Mouse (Mus musculus) liver, embryonic 16.5 days (tissue): Measurements from ENCODE around the gene Slc16a10. TPM values are rescaled to one million over a fixed set of nuclear protein-coding genes. Genes with fewer than 3 reads are reported as not detected.
A peak's percentile ranks its signal among the peaks of the same experiment; 100 is the strongest.

Experiments
- ATAC-seq: fragments of 200-750 bp; cut with Nextera tagmentation; 2 replicates; pipeline ENCODE4 v1.8.0; 2017; ENCODE audit warnings: low read depth, mild to moderate bottlenecking, moderate number of reproducible peaks, moderate library complexity
- H3K27ac ChIP-seq: fragments of 300-500 bp; sonication (generic); 2 replicates; pipeline ENCODE4 v1.5.1; 2014; ENCODE audit warnings: mild to moderate bottlenecking, low read length
- H3K27me3 ChIP-seq: fragments of 300-500 bp; sonication (generic); 2 replicates; pipeline ENCODE4 v1.6.1; 2014; ENCODE audit warnings: low read depth, low read length, mixed read lengths; ENCODE audit not compliant: control insufficient read depth, insufficient read depth
- H3K36me3 ChIP-seq: fragments of 300-500 bp; sonication (generic); 2 replicates; pipeline ENCODE4 v1.6.1; 2014; ENCODE audit warnings: mild to moderate bottlenecking; ENCODE audit not compliant: control insufficient read depth, insufficient read depth
- H3K4me1 ChIP-seq: fragments of 300-500 bp; sonication (generic); 2 replicates; pipeline ENCODE4 v1.6.1; 2014; ENCODE audit warnings: low read depth, low read length, mixed read lengths; ENCODE audit not compliant: control insufficient read depth
- H3K4me2 ChIP-seq: fragments of 300-500 bp; sonication (generic); 2 replicates; pipeline ENCODE4 v1.6.1; 2014; ENCODE audit warnings: low read depth, low read length, mixed read lengths
- H3K4me3 ChIP-seq: fragments of 300-500 bp; sonication (generic); 2 replicates; pipeline ENCODE4 v1.5.1; 2014; ENCODE audit warnings: low read depth, mild to moderate bottlenecking, low read length
- H3K9ac ChIP-seq: fragments of 300-500 bp; sonication (generic); 2 replicates; pipeline ENCODE4 v1.6.1; 2014; ENCODE audit warnings: low read depth, low read length
- H3K9me3 ChIP-seq: fragments of 300-500 bp; sonication (generic); replicated peaks from 2 replicates; pipeline ENCODE4 v1.6.1; 2016; ENCODE audit warnings: low read length; ENCODE audit not compliant: control insufficient read depth
- WGBS: fragments of 180-500 bp; shearing (Covaris S2); extraction: QIAGEN DNeasy Blood & Tissue Kit; methylation state at CpG from one replicate; pipeline ENCODE4 v1.1.7; 2014; ENCODE audit not compliant: insufficient replicate concordance; 5-methylcytosine and 5-hydroxymethylcytosine counted together
- polyA plus RNA-seq: library from polyadenylated mRNA; unstranded; fragments of >200 nt; fragmentation: Nextera tagmentation; extraction: Ambion mirVana; gene quantifications from 2 replicates; pipeline ENCODE4 v1.2.1, GENCODE M21; 2015

The Slc16a10 gene
- polyA plus RNA-seq, 1 experiment from 2014 or later: 75.2 TPM

- no peaks in the 10 kb centered on the region for H3K27me3 ChIP-seq
- H3K36me3 ChIP-seq: no peaks in the 10 kb centered on the region
- no peak for ATAC-seq
- no peak overlapping the region for H3K9ac ChIP-seq
- H3K27ac ChIP-seq: no peak overlapping the region
- no peak overlapping the region for H3K4me2 ChIP-seq
- no peak overlapping the region for H3K4me3 ChIP-seq
- no peaks in the 10 kb centered on the region for H3K4me1 ChIP-seq
- 72% methylated on average over 2 of the region's 2 CpGs for WGBS
- H3K9me3 ChIP-seq: no peaks in the 10 kb centered on the region
These were observed 141.3 kb downstream of the Slc16a10 start for GRCm38 (mm10) chr10:40000746-40001145.

DNA sequence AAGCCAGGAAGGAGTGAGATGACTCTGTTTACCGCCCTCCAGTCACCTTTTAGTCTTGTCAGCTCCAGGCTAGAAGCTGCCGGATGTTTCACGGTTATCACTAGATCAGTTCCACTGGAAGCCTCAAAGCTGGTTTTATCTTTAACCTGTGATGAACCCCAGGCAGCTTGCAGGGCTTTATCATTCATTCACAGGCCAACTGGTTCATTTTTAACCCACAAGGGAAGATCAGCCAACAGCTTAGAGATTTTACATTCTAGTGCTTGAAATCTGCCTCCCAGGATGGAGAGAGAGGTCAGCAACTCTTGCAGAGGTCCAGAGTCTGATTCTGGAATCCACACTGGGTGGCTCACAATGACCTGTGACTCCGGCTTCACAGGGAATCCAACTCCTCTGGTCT is 150.9 kb downstream of the Slc16a10 start:
- H3K9ac ChIP-seq: no peak overlapping the region
- no peaks in the 10 kb centered on the region for H3K9me3 ChIP-seq
- ATAC-seq: peak; percentile 70
- 18% methylated on average over 4 of the region's 4 CpGs for WGBS
- peaks cover 7% of the 10 kb centered on the region for H3K4me1 ChIP-seq
- no peak overlapping the region for H3K4me2 ChIP-seq
- peak overlapping the region; percentile 35; the same call in 1 of the 2 replicates for H3K27ac ChIP-seq
- H3K27me3 ChIP-seq: no peaks in the 10 kb centered on the region
- H3K4me3 ChIP-seq: no peak overlapping the region
- no peaks in the 10 kb centered on the region for H3K36me3 ChIP-seq

GRCm38 (mm10) chr10:39986466-39986865 is 155.6 kb downstream of the Slc16a10 start, which contains the start of gene Mfsd4b5:
Mfsd4b5 (minus strand) TSS chr10:39986646.
- H3K36me3 ChIP-seq: no peaks in the 10 kb centered on the region
- no peak within 1 kb of the TSS for H3K27ac ChIP-seq
- peaks cover 7% of the 10 kb centered on the region for H3K4me1 ChIP-seq
- no peak within 1 kb of the TSS for H3K9ac ChIP-seq
- H3K4me3 ChIP-seq: no peak within 1 kb of the TSS
- 71% methylated on average over 12 of the region's 12 CpGs for WGBS
- no peak within 1 kb of the TSS for H3K4me2 ChIP-seq
- ATAC-seq: no peak
- no peaks in the 10 kb centered on the region for H3K9me3 ChIP-seq
- no peaks in the 10 kb centered on the region for H3K27me3 ChIP-seq

Other genes starting within 250 kb of the Slc16a10 start
- 1.1 and 1.2 TPM in 2 replicates for gene Mfsd4b4, start 243.0 kb downstream of the Slc16a10 start, polyA plus RNA-seq
- gene Mfsd4b2, start 215.3 kb downstream of the Slc16a10 start, polyA plus RNA-seq: 0.06 TPM in 1 of 2 replicates, not detected in the other
- 3.1 and 3.6 TPM in 2 replicates for gene Mfsd4b3, start 182.1 kb downstream of the Slc16a10 start, polyA plus RNA-seq
- gene Mfsd4b5, start 155.6 kb downstream of the Slc16a10 start, polyA plus RNA-seq: 0.11 TPM in 2 replicates
- gene Mfsd4b1, start 117.0 kb downstream of the Slc16a10 start, polyA plus RNA-seq: 0.68 and 0.74 TPM in 2 replicates
- gene Rpf2, start 104.8 kb upstream of the Slc16a10 start, polyA plus RNA-seq: 23.6 and 25.9 TPM in 2 replicates
- 22.7 and 28.4 TPM in 2 replicates for gene Gtf3c6, start 115.8 kb upstream of the Slc16a10 start, polyA plus RNA-seq
- gene Amd1, start 159.9 kb upstream of the Slc16a10 start, polyA plus RNA-seq: 33.5 and 37.6 TPM in 2 replicates
- gene Cdk19, start 197.3 kb upstream of the Slc16a10 start, polyA plus RNA-seq: 2.7 and 3.1 TPM in 2 replicates